Mouse (Mus musculus): ENCODE data around the gene Bco1. TPM values are rescaled to one million over a fixed set of nuclear protein-coding genes. Genes with fewer than 3 reads are reported as not detected.

Bco1 gene
- total and polyA plus RNA-seq, 3 experiments: 0.06 TPM; not detected in 2

- WGBS: 38% methylated on average over 9 of the region's 9 CpGs
- H3K4me1 ChIP-seq (ENCODE audit: control insufficient read depth, insufficient read depth, low read length): no peaks in the 10 kb centered on the region; the same call in 1 of the 2 replicates
- no peaks in the 10 kb centered on the region for H3K79me2 ChIP-seq (replicated peaks; ENCODE audit: control insufficient read depth, insufficient read depth, low read length)
These were observed 12.6 kb upstream of the Bco1 start for GRCm38 (mm10) chr8:117082947-117083559.

GRCm38 (mm10) chr8:117085521-117085920 lies 10.1 kb upstream of the Bco1 start:
- H3K4me1 ChIP-seq (ENCODE audit: control insufficient read depth, insufficient read depth, low read length): no peaks in the 10 kb centered on the region; the same call in 1 of the 2 replicates
- H3K27me3 ChIP-seq (ENCODE audit: control insufficient read depth, insufficient read depth, low read length): no peaks in the 10 kb centered on the region
- no peak for DNase-seq
- TF ChIP-seq POLR2A (IDR thresholded peaks at IDR 0.05; ENCODE audit: insufficient read depth, low read depth, low read length): no peak
- TF ChIP-seq CTCF (IDR thresholded peaks at IDR 0.05): no peak
- no peak for TF ChIP-seq EP300 (IDR thresholded peaks at IDR 0.05; ENCODE audit: insufficient read depth, low read depth, low read length)
- H3K4me3 ChIP-seq: no peak overlapping the region
- H3K9ac ChIP-seq (ENCODE audit: low read depth, low read length): no peak overlapping the region
- no peak overlapping the region for H3K27ac ChIP-seq
- H3K36me3 ChIP-seq (ENCODE audit: control insufficient read depth, insufficient read depth, low read length): no peaks in the 10 kb centered on the region
- intact Hi-C loops (cut with DNase I): no loop called here
- no peaks in the 10 kb centered on the region for H3K79me2 ChIP-seq (replicated peaks; ENCODE audit: control insufficient read depth, insufficient read depth, low read length)
- WGBS: 10% methylated on average over 8 of the region's 8 CpGs

More at GRCm38 (mm10) chr8:117082947-117083559, 12.6 kb upstream of the Bco1 start:
- no peak overlapping the region for H3K9ac ChIP-seq (ENCODE audit: low read depth, low read length)
- no peaks in the 10 kb centered on the region for H3K27me3 ChIP-seq (ENCODE audit: control insufficient read depth, insufficient read depth, low read length)
- DNase-seq: no peak
- intact Hi-C loops (cut with DNase I): no loop called here
- no peaks in the 10 kb centered on the region for H3K36me3 ChIP-seq (ENCODE audit: control insufficient read depth, insufficient read depth, low read length)
- TF ChIP-seq POLR2A (IDR thresholded peaks at IDR 0.05; ENCODE audit: insufficient read depth, low read depth, low read length) (no peak), CTCF (IDR thresholded peaks at IDR 0.05) (no peak), EP300 (IDR thresholded peaks at IDR 0.05; ENCODE audit: insufficient read depth, low read depth, low read length) (no peak)
- no peak overlapping the region for H3K27ac ChIP-seq
- no peak overlapping the region for H3K4me3 ChIP-seq

DNA sequence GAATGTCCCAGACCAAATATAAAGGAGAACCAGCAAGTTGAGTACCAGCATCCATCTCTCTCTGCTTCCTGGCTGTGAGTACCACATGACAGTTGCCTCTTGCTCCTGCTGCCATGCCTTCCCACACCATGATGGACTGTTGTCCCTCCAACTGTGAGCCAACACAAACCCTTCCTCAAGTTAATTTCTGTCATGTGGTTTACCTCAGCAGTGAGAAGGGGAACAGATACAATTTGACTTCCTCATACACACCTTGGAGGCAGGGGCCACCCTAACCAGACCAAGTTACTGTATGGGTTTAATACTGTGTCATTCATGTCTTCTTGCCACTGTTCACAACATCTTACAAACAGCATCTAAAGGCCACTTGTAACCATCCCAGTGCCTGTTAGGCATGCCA lies 8.6 kb upstream of the Bco1 start:
- intact Hi-C loops (cut with DNase I): no loop called here
- Histone ChIP-seq H3K79me2 (replicated peaks; ENCODE audit: control insufficient read depth, insufficient read depth, low read length) (no peaks in the 10 kb centered on the region), H3K36me3 (ENCODE audit: control insufficient read depth, insufficient read depth, low read length) (no peaks in the 10 kb centered on the region), H3K4me3 (no peak overlapping the region), H3K27ac (no peak overlapping the region), H3K4me1 (ENCODE audit: control insufficient read depth, insufficient read depth, low read length) (no peaks in the 10 kb centered on the region; the same call in 1 of the 2 replicates), H3K27me3 (ENCODE audit: control insufficient read depth, insufficient read depth, low read length) (no peaks in the 10 kb centered on the region), H3K9ac (ENCODE audit: low read depth, low read length) (no peak overlapping the region)
- no peak for DNase-seq
- TF ChIP-seq POLR2A (IDR thresholded peaks at IDR 0.05; ENCODE audit: insufficient read depth, low read depth, low read length) (no peak), CTCF (IDR thresholded peaks at IDR 0.05) (no peak), EP300 (IDR thresholded peaks at IDR 0.05; ENCODE audit: insufficient read depth, low read depth, low read length) (no peak)

DNA sequence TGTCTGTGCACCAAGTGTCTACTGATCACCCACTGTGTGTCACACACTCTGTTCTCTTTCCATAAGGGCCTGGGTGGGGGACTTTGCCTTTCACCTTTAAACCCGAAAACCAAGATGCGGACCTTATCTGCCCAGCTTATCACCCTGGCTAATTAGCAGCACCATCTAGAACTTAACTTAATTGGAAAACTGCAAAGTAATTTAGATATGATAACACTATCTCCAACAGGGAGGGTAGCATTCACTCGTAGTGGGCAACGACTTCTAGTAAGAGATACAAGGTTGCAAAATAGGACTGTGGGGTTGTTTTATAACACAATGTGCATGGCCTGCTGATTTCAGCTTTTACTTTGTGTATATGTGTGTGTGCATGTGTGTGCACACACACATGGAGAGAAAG lies 5.9 kb upstream of the Bco1 start:
- Histone ChIP-seq H3K36me3 (ENCODE audit: control insufficient read depth, insufficient read depth, low read length) (no peaks in the 10 kb centered on the region), H3K79me2 (replicated peaks; ENCODE audit: control insufficient read depth, insufficient read depth, low read length) (no peaks in the 10 kb centered on the region), H3K9ac (ENCODE audit: low read depth, low read length) (no peak overlapping the region), H3K27me3 (ENCODE audit: control insufficient read depth, insufficient read depth, low read length) (no peaks in the 10 kb centered on the region), H3K4me3 (no peak overlapping the region), H3K4me1 (ENCODE audit: control insufficient read depth, insufficient read depth, low read length) (no peaks in the 10 kb centered on the region; the same call in 1 of the 2 replicates), H3K27ac (no peak overlapping the region)
- intact Hi-C loops (cut with DNase I): no loop called here
- 76% methylated on average over 4 of the region's 4 CpGs for WGBS
- no peak for TF ChIP-seq POLR2A (IDR thresholded peaks at IDR 0.05; ENCODE audit: insufficient read depth, low read depth, low read length)
- TF ChIP-seq EP300 (IDR thresholded peaks at IDR 0.05; ENCODE audit: insufficient read depth, low read depth, low read length): no peak
- TF ChIP-seq CTCF (IDR thresholded peaks at IDR 0.05): no peak
- no peak for DNase-seq

DNA sequence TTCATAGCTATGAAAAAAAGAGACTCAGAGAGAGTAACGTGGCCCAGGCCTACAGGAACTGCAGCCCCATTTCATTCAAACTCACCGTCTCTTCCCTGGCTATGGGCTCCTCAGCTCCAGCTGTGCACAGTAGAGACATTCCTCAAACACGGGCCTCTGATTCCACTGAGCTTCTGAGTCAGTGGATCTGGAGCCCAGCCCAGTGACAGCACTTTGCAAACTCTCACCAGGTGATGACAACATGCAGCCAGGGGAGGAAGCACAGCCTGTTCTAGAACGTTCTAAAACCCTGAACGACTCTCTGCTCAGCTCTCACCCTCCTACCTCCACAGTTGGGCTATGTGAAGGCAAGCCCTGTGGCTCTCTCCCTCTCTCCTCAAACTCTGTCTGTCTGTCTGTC lies 1.6 kb upstream of the Bco1 start:
- intact Hi-C loops (cut with DNase I): no loop called here
- no peaks in the 10 kb centered on the region for H3K79me2 ChIP-seq (replicated peaks; ENCODE audit: control insufficient read depth, insufficient read depth, low read length)
- H3K27ac ChIP-seq: no peak overlapping the region
- no peaks in the 10 kb centered on the region for H3K36me3 ChIP-seq (ENCODE audit: control insufficient read depth, insufficient read depth, low read length)
- no peaks in the 10 kb centered on the region for H3K27me3 ChIP-seq (ENCODE audit: control insufficient read depth, insufficient read depth, low read length)
- TF ChIP-seq POLR2A (IDR thresholded peaks at IDR 0.05; ENCODE audit: insufficient read depth, low read depth, low read length): no peak
- no peak for TF ChIP-seq CTCF (IDR thresholded peaks at IDR 0.05)
- no peak overlapping the region for H3K9ac ChIP-seq (ENCODE audit: low read depth, low read length)
- DNase-seq: peak in 1 of 2 experiments; percentile 35
- no peak overlapping the region for H3K4me3 ChIP-seq
- no peaks in the 10 kb centered on the region for H3K4me1 ChIP-seq (ENCODE audit: control insufficient read depth, insufficient read depth, low read length)
- 45% methylated on average over 5 of the region's 5 CpGs for WGBS

DNA sequence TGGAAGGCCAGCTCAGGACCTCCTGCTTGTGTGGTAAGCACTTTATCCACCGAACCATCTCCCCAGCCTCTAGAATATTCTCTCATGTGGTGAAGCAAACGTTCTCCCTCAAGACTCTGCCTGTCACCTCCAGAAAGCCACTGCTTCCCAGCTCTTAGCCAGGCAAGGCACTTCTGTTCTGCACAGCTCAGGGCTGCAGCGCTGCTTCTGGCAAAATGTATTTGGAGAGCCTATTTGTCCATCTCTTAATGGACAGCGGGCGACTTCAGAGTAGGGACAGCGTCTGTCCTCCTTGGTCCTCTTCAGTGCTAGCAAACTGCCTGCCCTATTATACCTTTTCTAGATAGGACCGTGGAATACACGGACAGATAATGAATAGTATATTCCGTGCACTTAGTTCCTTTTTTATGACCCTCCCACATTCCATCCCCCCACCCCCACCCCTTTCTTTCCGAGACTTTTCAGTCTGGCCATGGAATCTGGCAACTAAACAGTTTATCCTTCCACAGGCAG lies 1.5 kb downstream of the Bco1 start:
- Histone ChIP-seq H3K4me1 (ENCODE audit: control insufficient read depth, insufficient read depth, low read length) (no peaks in the 10 kb centered on the region), H3K27ac (no peak overlapping the region), H3K27me3 (ENCODE audit: control insufficient read depth, insufficient read depth, low read length) (no peaks in the 10 kb centered on the region), H3K79me2 (replicated peaks; ENCODE audit: control insufficient read depth, insufficient read depth, low read length) (no peaks in the 10 kb centered on the region), H3K4me3 (no peak overlapping the region), H3K36me3 (ENCODE audit: control insufficient read depth, insufficient read depth, low read length) (no peaks in the 10 kb centered on the region), H3K9ac (ENCODE audit: low read depth, low read length) (no peak overlapping the region)
- no peak for DNase-seq
- intact Hi-C loops (cut with DNase I): no loop called here
- TF ChIP-seq EP300 (IDR thresholded peaks at IDR 0.05; ENCODE audit: insufficient read depth, low read depth, low read length) (no peak), CTCF (IDR thresholded peaks at IDR 0.05) (no peak), POLR2A (IDR thresholded peaks at IDR 0.05; ENCODE audit: insufficient read depth, low read depth, low read length) (no peak)
- 60% methylated on average over 10 of the region's 10 CpGs for WGBS

Measured in heart, adult 2 months (tissue).